Mouse (Mus musculus): ENCODE measurements around the gene C1qtnf6.

DNA sequence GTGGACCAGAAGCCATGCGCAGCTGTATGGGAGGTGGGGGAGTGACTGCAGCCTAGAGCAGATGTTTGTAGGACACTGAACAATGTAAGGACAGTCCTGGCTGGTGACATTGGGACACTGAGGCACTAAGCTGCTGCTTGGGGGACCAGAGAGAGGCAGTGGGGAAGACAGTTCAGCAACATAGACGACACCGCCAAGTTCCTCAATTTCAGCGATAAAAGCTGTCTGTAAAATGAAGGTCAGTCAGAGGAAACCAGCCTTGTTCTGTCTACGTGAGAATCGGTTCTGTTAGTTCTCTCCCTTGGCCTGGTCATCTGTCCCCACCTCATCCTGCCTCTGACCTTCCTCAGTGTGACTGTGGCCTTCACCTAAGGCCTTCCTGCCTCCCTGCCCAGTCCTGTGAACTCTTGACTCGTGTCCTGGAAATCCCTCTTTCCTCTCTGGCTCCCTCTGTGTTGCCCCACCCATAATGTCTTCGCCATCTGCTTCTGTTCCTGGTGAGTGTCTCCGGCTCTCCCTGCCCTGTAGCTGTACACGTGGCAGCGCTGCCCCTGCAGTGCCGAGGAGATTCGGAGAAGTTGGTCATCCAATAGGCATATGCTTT, 11.0 kb downstream of the C1qtnf6 start:
- TF ChIP-seq POLR2A (IDR thresholded peaks at IDR 0.05; ENCODE audit: control insufficient read depth in 1 of 2, insufficient read depth in 1 of 2, low read depth in 1 of 2, low read length in 2 of 2, poor library complexity in 1 of 2) (0 out of 4 replicates have a peak, but pooled peaks of 1 of the 2 experiments have one; percentile 36), GABPA (IDR thresholded peaks at IDR 0.05; ENCODE audit: low read depth, low read length) (no peak), ELF1 (IDR thresholded peaks at IDR 0.05; ENCODE audit: low read depth, low read length) (no peak), MYC (IDR thresholded peaks at IDR 0.05; ENCODE audit: low read depth, low read length) (no peak), GATA1 (IDR thresholded peaks at IDR 0.05; ENCODE audit: low read depth, low read length) (0 out of 2 replicates have a peak, but pooled peaks have one; percentile 24), HCFC1 (IDR thresholded peaks at IDR 0.05; ENCODE audit: low read depth, low read length) (no peak), POLR2AphosphoS5 (IDR thresholded peaks at IDR 0.05; ENCODE audit: borderline replicate concordance, low read depth, low read length) (no peak), MAFK (IDR thresholded peaks at IDR 0.05; ENCODE audit: borderline replicate concordance, low read depth, low read length) (no peak), POLR2AphosphoS2 (IDR thresholded peaks at IDR 0.05; ENCODE audit: low read length) (no peak), MXI1 (IDR thresholded peaks at IDR 0.05; ENCODE audit: low read depth, low read length) (no peak), TAL1 (IDR thresholded peaks at IDR 0.05; ENCODE audit: low read length) (no peak), CTCF (IDR thresholded peaks at IDR 0.05 in 2 of 3, conservative IDR thresholded peaks at IDR 0.05 in 1 of 3; ENCODE audit: control insufficient read depth in 1 of 3, insufficient read depth in 1 of 3, low read depth in 2 of 3, low read length in 3 of 3, poor library complexity in 1 of 3, severe bottlenecking in 1 of 3) (no peak), SIN3A (IDR thresholded peaks at IDR 0.05; ENCODE audit: low read length) (no peak)

Measured in MEL (cell line).